Mouse (Mus musculus) splenic B cell, adult 2 months (primary cell): ENCODE measurements around the gene Diras1.
"Not testable (repeated sequence)": the region's sequence is repeated elsewhere in the genome, so short reads cannot be mapped to it uniquely, and the experiment has no call there.

Experiments used
- DNase-seq: peaks from one replicate; pipeline ENCODE4 v3.0.0-alpha.2; 2011; ENCODE audit warnings: low read depth, low spot score
- H3K27me3 ChIP-seq: 2 replicates; pipeline ENCODE4 v1.6.1; 2012; ENCODE audit warnings: mild to moderate bottlenecking, low read length, moderate library complexity, mixed read lengths; ENCODE audit not compliant: control insufficient read depth, poor library complexity, insufficient read depth, severe bottlenecking
- H3K36me3 ChIP-seq: 2 replicates; pipeline ENCODE4 v1.6.1; 2012; ENCODE audit warnings: mild to moderate bottlenecking, low read length, moderate library complexity, mixed read lengths; ENCODE audit not compliant: control insufficient read depth, poor library complexity, insufficient read depth, severe bottlenecking

The Diras1 gene

GRCm38 (mm10) chr10:80997332-80997731 is 28.1 kb downstream of the Diras1 start:
- no peaks in the 10 kb centered on the region for H3K27me3 ChIP-seq
- no peaks in the 10 kb centered on the region for H3K36me3 ChIP-seq
- no peak for DNase-seq

DNA sequence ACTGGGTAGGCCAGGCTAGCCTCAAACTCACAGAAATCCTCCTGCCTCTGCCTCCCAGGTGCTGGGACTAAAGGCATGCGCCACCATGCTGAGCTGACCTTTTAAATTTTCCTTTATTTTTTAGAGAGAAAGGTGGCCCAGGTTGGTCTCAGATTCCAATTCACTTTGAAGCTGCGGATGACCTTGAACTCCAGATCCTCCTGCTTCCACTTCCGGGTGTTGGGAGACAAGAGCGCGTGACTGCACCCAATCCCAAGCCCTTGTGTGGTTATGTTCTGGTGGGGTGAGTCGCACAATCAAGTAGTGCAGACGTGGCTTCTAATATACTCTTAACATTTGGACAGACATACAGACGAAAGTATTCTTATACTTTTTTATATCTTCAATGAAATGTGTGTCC is 29.0 kb downstream of the Diras1 start:
- DNase-seq = no peak
- Histone ChIP-seq H3K27me3 (no peaks in the 10 kb centered on the region), H3K36me3 (no peaks in the 10 kb centered on the region)

DNA sequence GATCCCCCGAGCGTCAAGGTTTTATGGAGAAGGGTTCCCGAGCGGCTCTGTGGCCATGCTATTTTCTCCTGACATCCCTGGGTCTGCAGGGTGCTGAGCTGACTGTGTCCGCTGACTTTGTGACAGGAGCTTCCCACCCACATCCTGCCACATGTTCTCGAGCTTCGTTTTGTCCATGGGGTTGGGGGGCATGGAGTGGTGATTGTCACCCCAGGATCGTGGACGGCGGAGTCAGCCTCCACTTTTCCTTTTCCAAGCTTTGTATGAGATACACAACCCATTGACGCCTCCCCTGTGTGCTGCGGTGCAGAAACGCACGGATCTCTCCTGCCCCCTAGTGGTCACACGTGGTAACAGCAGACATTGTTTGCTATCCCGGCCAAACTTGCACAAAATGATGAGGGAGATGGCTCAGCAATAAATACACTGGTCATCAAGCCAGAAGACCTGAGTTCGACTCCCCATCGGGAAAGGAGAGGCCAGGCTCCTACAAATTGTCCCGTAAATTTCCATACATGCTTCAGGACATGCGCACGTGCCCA is 30.3 kb downstream of the Diras1 start:
- H3K36me3 ChIP-seq = no peaks in the 10 kb centered on the region
- no peaks in the 10 kb centered on the region for H3K27me3 ChIP-seq
- peak; percentile 87 for DNase-seq

GRCm38 (mm10) chr10:80994621-80995020 is 30.8 kb downstream of the Diras1 start:
- no peak for DNase-seq
- H3K27me3 ChIP-seq = no peaks in the 10 kb centered on the region

DNA sequence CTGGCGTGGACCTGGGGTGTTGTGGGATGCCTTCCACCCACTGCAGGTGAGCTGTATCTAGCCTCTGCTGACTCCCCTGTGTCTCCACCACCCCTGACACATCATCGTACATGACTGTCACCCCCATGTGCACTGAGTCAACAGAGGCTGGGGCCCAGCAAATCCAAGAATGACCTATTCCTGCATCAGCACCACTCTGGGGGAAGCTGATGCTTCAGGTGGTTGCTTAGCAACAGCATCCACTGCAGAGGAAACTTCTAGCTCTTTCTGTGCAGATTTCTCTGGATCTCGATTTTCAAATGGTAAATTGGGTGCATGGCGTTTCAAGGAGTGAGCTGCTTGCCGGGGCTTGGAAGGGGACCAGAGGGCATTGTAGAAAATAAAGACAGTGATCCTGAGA is 32.2 kb downstream of the Diras1 start:
- no peaks in the 10 kb centered on the region for H3K27me3 ChIP-seq
- DNase-seq = no peak
- H3K36me3 ChIP-seq = no peaks in the 10 kb centered on the region

More at GRCm38 (mm10) chr10:80994621-80995020, 30.8 kb downstream of the Diras1 start:
- H3K36me3 ChIP-seq = no peaks in the 10 kb centered on the region

DNA sequence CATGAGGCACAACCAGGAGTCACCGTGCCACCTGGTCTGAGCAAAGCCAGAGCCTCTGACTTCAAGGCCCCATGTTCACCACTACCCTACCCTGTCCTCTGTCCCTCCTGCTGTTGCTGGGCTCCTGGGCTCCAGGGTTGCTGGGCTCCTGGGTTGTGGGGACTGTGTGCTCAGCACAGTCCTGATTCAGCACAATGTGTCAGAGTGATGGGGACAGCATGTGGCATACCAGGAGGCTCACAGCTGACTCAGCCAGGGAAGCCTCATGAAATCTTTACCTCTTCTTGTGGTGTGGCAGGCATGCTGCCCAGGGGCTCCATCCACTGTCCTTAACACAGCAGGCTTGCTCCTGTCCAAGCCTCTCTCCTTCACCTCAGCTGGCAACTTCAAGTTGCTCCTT is 33.5 kb downstream of the Diras1 start:
- Histone ChIP-seq H3K27me3 (no peaks in the 10 kb centered on the region), H3K36me3 (no peaks in the 10 kb centered on the region)
- no peak for DNase-seq

GRCm38 (mm10) chr10:80991007-80991406 is 34.5 kb downstream of the Diras1 start:
- DNase-seq = peak; percentile 80
- Histone ChIP-seq H3K27me3 (no peaks in the 10 kb centered on the region), H3K36me3 (no peaks in the 10 kb centered on the region)

GRCm38 (mm10) chr10:80990406-80990805 is 35.1 kb downstream of the Diras1 start:
- no peaks in the 10 kb centered on the region for H3K27me3 ChIP-seq
- H3K36me3 ChIP-seq = no peaks in the 10 kb centered on the region
- peak; percentile 60 for DNase-seq

- H3K36me3 ChIP-seq, DNase-seq, H3K27me3 ChIP-seq: not testable (repeated sequence)
These were observed 35.6 kb downstream of the Diras1 start for GRCm38 (mm10) chr10:80989854-80990253.

- Histone ChIP-seq H3K27me3 (no peaks in the 10 kb centered on the region), H3K36me3 (no peaks in the 10 kb centered on the region)
- peak; percentile 75 for DNase-seq
These were observed 36.0 kb downstream of the Diras1 start for GRCm38 (mm10) chr10:80989446-80989845.

- peak; percentile 88 for DNase-seq
- Histone ChIP-seq H3K36me3 (no peaks in the 10 kb centered on the region), H3K27me3 (no peaks in the 10 kb centered on the region)
These were observed 37.6 kb downstream of the Diras1 start for GRCm38 (mm10) chr10:80987709-80988441.

GRCm38 (mm10) chr10:80986754-80987153 is 38.7 kb downstream of the Diras1 start:
- H3K36me3 ChIP-seq = no peaks in the 10 kb centered on the region
- DNase-seq = no peak
- H3K27me3 ChIP-seq = no peaks in the 10 kb centered on the region

GRCm38 (mm10) chr10:80985970-80986701 is 39.3 kb downstream of the Diras1 start:
- no peak for DNase-seq
- Histone ChIP-seq H3K36me3 (no peaks in the 10 kb centered on the region), H3K27me3 (no peaks in the 10 kb centered on the region)

DNA sequence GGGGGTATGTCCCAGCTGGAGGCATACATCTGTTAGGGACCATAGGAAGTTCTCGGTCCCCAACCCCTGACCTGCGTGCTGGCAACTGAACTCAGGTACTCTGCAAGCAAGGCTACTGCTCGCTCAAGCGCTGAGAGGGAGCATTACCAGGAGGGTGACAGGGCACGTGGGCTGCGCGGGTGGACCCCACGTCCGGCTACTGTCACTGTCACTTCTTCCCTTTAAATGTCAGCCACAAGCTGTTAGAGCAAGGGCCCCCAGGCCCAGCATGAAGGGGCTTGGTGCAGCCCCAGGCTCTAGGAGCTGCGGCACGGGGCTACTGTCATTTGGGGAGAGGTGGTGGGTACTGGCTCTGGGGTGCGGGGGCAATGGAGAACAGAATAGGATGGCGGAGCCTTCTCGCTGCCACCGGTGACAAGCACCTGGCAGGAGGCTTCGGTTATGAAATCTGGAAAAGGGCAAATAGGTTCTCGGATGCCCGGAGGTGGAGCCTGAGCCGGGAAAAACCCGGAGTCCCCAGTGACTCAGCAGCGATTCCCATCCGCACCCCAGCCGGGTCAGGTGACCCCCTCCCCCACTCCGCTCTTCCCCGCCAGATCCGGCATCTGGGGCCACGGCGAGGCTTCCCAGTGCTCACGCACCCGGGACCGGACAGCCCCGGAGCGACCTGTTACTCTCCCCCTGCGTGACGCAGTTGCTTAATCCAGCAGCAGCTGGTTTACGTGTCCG is 40.1 kb downstream of the Diras1 start:
- Histone ChIP-seq H3K36me3 (no peaks in the 10 kb centered on the region), H3K27me3 (no peaks in the 10 kb centered on the region)
- DNase-seq = peak; percentile 54

- Histone ChIP-seq H3K27me3 (no peaks in the 10 kb centered on the region), H3K36me3 (no peaks in the 10 kb centered on the region)
- no peak for DNase-seq
These were observed 41.2 kb downstream of the Diras1 start for GRCm38 (mm10) chr10:80984223-80984622.
